ENCODE assay signal across 19 mouse cellular contexts in genomic region chr11:24308253-24308633, GRCm38 (mm10).
A peak's percentile ranks its signal among the peaks of the same experiment; 100 is the strongest.
DNase-seq lines count a peak whose midpoint lies in the region; ATAC-seq and TF ChIP-seq lines count a peak whose summit lies in the region.
"Had no signal": no experiment of that assay in that cellular context is flagged by ENCODE, and none has a peak within 500 bp of the region (broad histone marks: within the 10 kb centered on the region; RNA-seq: fewer than 3 reads in every experiment).

No protein-coding gene starts in this region.

- peaks cover 49% of the 10 kb centered on the region for H3K4me1 ChIP-seq in forebrain, embryonic 10.5 days
- H3K4me1 ChIP-seq in forebrain, embryonic 16.5 days (replicated peaks; ENCODE audit: control insufficient read depth, insufficient read depth, low read length): peaks cover 8% of the 10 kb centered on the region
- no peaks in the 10 kb centered on the region for H3K4me1 ChIP-seq in kidney, postnatal 0 days (replicated peaks; ENCODE audit: insufficient read depth, low read length)
- H3K4me1 ChIP-seq in kidney, adult 2 months (ENCODE audit: control insufficient read depth, insufficient read depth, low read length): no peaks in the 10 kb centered on the region
- H3K4me1 ChIP-seq in ES-Bruce4 (ENCODE audit: control insufficient read depth, insufficient read depth, low read length): peaks cover 4% of the 10 kb centered on the region
- 0 out of 2 replicates have a peak, but pooled peaks cover 4% of the 10 kb centered on the region for H3K4me1 ChIP-seq in intestine, postnatal 0 days (replicated peaks; ENCODE audit: control insufficient read depth, insufficient read depth, low read length)

- WGBS in forebrain, embryonic 10.5 days: 6% methylated on average over 1 of the region's 1 CpGs
- 7% methylated on average over 1 of the region's 1 CpGs for WGBS in forebrain, embryonic 16.5 days
- 30% methylated on average over 1 of the region's 1 CpGs for WGBS in kidney, postnatal 0 days
- WGBS in kidney, adult 2 months: 60% methylated on average over 1 of the region's 1 CpGs
- WGBS in intestine, postnatal 0 days: 10% methylated on average over 1 of the region's 1 CpGs

- H3K9me3 ChIP-seq in forebrain, embryonic 10.5 days: peaks cover 5% of the 10 kb centered on the region
- 0 out of 2 replicates have a peak, but pooled peaks cover 3% of the 10 kb centered on the region for H3K9me3 ChIP-seq in forebrain, embryonic 16.5 days (ENCODE audit: control insufficient read depth, low read length)
- no peaks in the 10 kb centered on the region for H3K9me3 ChIP-seq in kidney, postnatal 0 days (replicated peaks; ENCODE audit: low read length)
- H3K9me3 ChIP-seq in ES-Bruce4 (replicated peaks; ENCODE audit: control insufficient read depth, insufficient read depth, low read length, poor library complexity, severe bottlenecking): no peaks in the 10 kb centered on the region
- H3K9me3 ChIP-seq in intestine, postnatal 0 days (ENCODE audit: control insufficient read depth): no peaks in the 10 kb centered on the region
- H3K9me3 ChIP-seq: liver, embryonic 12.5 days had no signal

- 0 out of 2 replicates have a peak, but pooled peaks have one; percentile 30 for TF ChIP-seq EP300 in ES-Bruce4 (IDR thresholded peaks at IDR 0.05; ENCODE audit: insufficient read depth, low read depth, low read length)

- H3K27ac ChIP-seq in forebrain, embryonic 10.5 days: peak overlapping the region; percentile 79
- H3K27ac ChIP-seq in forebrain, embryonic 16.5 days (ENCODE audit: low read length): no peak overlapping the region
- no peak overlapping the region for H3K27ac ChIP-seq in kidney, postnatal 0 days
- H3K27ac ChIP-seq in kidney, adult 2 months (ENCODE audit: insufficient read depth, low read depth, low read length): no peak overlapping the region
- H3K27ac ChIP-seq in ES-Bruce4 (ENCODE audit: insufficient read depth, low read length): no peak overlapping the region
- no peak overlapping the region for H3K27ac ChIP-seq in intestine, postnatal 0 days (ENCODE audit: low read depth, low read length)
- H3K27ac ChIP-seq: liver, embryonic 12.5 days had no signal

- no peaks in the 10 kb centered on the region for H3K36me3 ChIP-seq in forebrain, embryonic 10.5 days (replicated peaks)
- no peaks in the 10 kb centered on the region for H3K36me3 ChIP-seq in forebrain, embryonic 16.5 days (ENCODE audit: control insufficient read depth, insufficient read depth)
- no peaks in the 10 kb centered on the region for H3K36me3 ChIP-seq in kidney, postnatal 0 days (ENCODE audit: insufficient read depth, low read length)
- no peaks in the 10 kb centered on the region for H3K36me3 ChIP-seq in kidney, adult 2 months (ENCODE audit: control insufficient read depth, insufficient read depth, low read length)
- H3K36me3 ChIP-seq in ES-Bruce4 (ENCODE audit: control insufficient read depth, insufficient read depth, low read length, poor library complexity, severe bottlenecking): no peaks in the 10 kb centered on the region
- no peaks in the 10 kb centered on the region for H3K36me3 ChIP-seq in intestine, postnatal 0 days (ENCODE audit: control insufficient read depth, insufficient read depth)
- H3K36me3 ChIP-seq: liver, embryonic 12.5 days had no signal

- no peak for DNase-seq in forebrain, embryonic 10.5 days (ENCODE audit: extremely low spot score, low spot score)
- DNase-seq in kidney, postnatal 0 days (ENCODE audit: low spot score): no peak
- DNase-seq in kidney, adult 2 months: no peak
- DNase-seq in embryo, embryonic 10 days (ENCODE audit: low spot score): no peak
- no peak for DNase-seq in yolk sac, embryonic 10.5 days (ENCODE audit: low spot score)
- DNase-seq: adrenal gland, adult 8-10 months; cerebellum, adult 11 months; cerebellum, postnatal 14 days; gastrocnemius, postnatal 10 days; heart, postnatal 14 days; kidney, postnatal 14 days; left cerebral cortex, postnatal 4 days; lung, embryonic 14.5 days; thymus, adult 2 months had no signal

- peaks cover 16% of the 10 kb centered on the region for H3K27me3 ChIP-seq in forebrain, embryonic 10.5 days (ENCODE audit: poor library complexity, severe bottlenecking)
- H3K27me3 ChIP-seq in forebrain, embryonic 16.5 days (replicated peaks; ENCODE audit: control insufficient read depth, insufficient read depth, low read length): no peaks in the 10 kb centered on the region
- H3K27me3 ChIP-seq in kidney, postnatal 0 days (ENCODE audit: insufficient read depth, low read length): no peaks in the 10 kb centered on the region
- no peaks in the 10 kb centered on the region; the same call in 1 of the 2 replicates for H3K27me3 ChIP-seq in kidney, adult 2 months (replicated peaks; ENCODE audit: control insufficient read depth, insufficient read depth, low read length)
- no peaks in the 10 kb centered on the region for H3K27me3 ChIP-seq in ES-Bruce4 (ENCODE audit: control insufficient read depth, insufficient read depth, low read length, poor library complexity, severe bottlenecking)
- H3K27me3 ChIP-seq in intestine, postnatal 0 days (replicated peaks; ENCODE audit: control insufficient read depth, insufficient read depth, low read length): no peaks in the 10 kb centered on the region

- no peak for TF ChIP-seq POLR2A in kidney, adult 2 months (IDR thresholded peaks at IDR 0.05; ENCODE audit: low read depth, low read length)
- TF ChIP-seq POLR2A in ES-Bruce4 (IDR thresholded peaks at IDR 0.05; ENCODE audit: insufficient read depth, low read length): no peak

- no peak overlapping the region for H3K9ac ChIP-seq in forebrain, embryonic 16.5 days (replicated peaks; ENCODE audit: low read depth, low read length)
- no peak overlapping the region for H3K9ac ChIP-seq in kidney, postnatal 0 days (ENCODE audit: low read depth, low read length)
- no peak overlapping the region for H3K9ac ChIP-seq in ES-Bruce4 (ENCODE audit: low read depth, poor library complexity, severe bottlenecking)
- H3K9ac ChIP-seq in intestine, postnatal 0 days (ENCODE audit: low read depth, low read length): no peak overlapping the region
- H3K9ac ChIP-seq: liver, embryonic 12.5 days; lung, embryonic 14.5 days had no signal

- peak overlapping the region; percentile 0; the same call in 1 of the 2 replicates for H3K4me3 ChIP-seq in forebrain, embryonic 10.5 days
- H3K4me3 ChIP-seq in forebrain, embryonic 16.5 days (replicated peaks; ENCODE audit: low read length): no peak overlapping the region
- no peak overlapping the region for H3K4me3 ChIP-seq in kidney, postnatal 0 days (replicated peaks; ENCODE audit: low read depth, low read length)
- no peak overlapping the region for H3K4me3 ChIP-seq in kidney, adult 2 months (ENCODE audit: insufficient read depth, low read depth, low read length)
- H3K4me3 ChIP-seq in ES-Bruce4 (ENCODE audit: low read depth, low read length): no peak overlapping the region
- H3K4me3 ChIP-seq in intestine, postnatal 0 days (ENCODE audit: low read depth, low read length): no peak overlapping the region
- H3K4me3 ChIP-seq: liver, embryonic 12.5 days had no signal

- TF ChIP-seq CTCF in kidney, postnatal 0 days (IDR thresholded peaks at IDR 0.05; ENCODE audit: low read depth): no peak
- no peak for TF ChIP-seq CTCF in kidney, adult 2 months (conservative IDR thresholded peaks at IDR 0.05; ENCODE audit: insufficient read depth, insufficient read length, low read depth, low read length)
- no peak for TF ChIP-seq CTCF in ES-Bruce4 (IDR thresholded peaks at IDR 0.05; ENCODE audit: low read depth, low read length)
- TF ChIP-seq CTCF in intestine, postnatal 0 days (IDR thresholded peaks at IDR 0.05; ENCODE audit: low read depth): no peak

- ATAC-seq in forebrain, embryonic 16.5 days: no peak
- ATAC-seq in kidney, postnatal 0 days (replicated peaks; ENCODE audit: low FRiP score, low read depth): peak; percentile 40; the same call in 1 of the 2 replicates
- ATAC-seq in intestine, postnatal 0 days: peak; percentile 85
- ATAC-seq: inflammation-experienced regulatory T-cells, adult 6 months; liver, embryonic 12.5 days had no signal

- no peak overlapping the region for H3K4me2 ChIP-seq in forebrain, embryonic 16.5 days (ENCODE audit: low read length)
- H3K4me2 ChIP-seq in kidney, postnatal 0 days (ENCODE audit: low read length): no peak overlapping the region
- H3K4me2 ChIP-seq in intestine, postnatal 0 days (replicated peaks; ENCODE audit: low read depth): no peak overlapping the region
- H3K4me2 ChIP-seq: liver, embryonic 12.5 days; lung, embryonic 14.5 days had no signal
